Mouse (Mus musculus): ENCODE measurements around the gene Baiap2l1.
"Not testable (repeated sequence)": the region's sequence is repeated elsewhere in the genome, so short reads cannot be mapped to it uniquely, and the experiment has no call there.

The Baiap2l1 gene

GRCm38 (mm10) chr5:144344592-144344991 lies 13.3 kb downstream of the Baiap2l1 start:
- no peak for DNase-seq

GRCm38 (mm10) chr5:144341085-144341484 lies 16.8 kb downstream of the Baiap2l1 start:
- no peak for DNase-seq

GRCm38 (mm10) chr5:144338787-144339186 lies 19.1 kb downstream of the Baiap2l1 start:
- DNase-seq = no peak

- not testable (repeated sequence) for DNase-seq
Observed at GRCm38 (mm10) chr5:144335357-144335756, 22.6 kb downstream of the Baiap2l1 start.

GRCm38 (mm10) chr5:144334010-144334409 lies 23.9 kb downstream of the Baiap2l1 start:
- DNase-seq = no peak

- DNase-seq = no peak
Observed at GRCm38 (mm10) chr5:144322717-144323116, 35.2 kb downstream of the Baiap2l1 start.

GRCm38 (mm10) chr5:144321681-144322080 lies 36.2 kb downstream of the Baiap2l1 start:
- DNase-seq = no peak

GRCm38 (mm10) chr5:144318286-144318685 lies 39.6 kb downstream of the Baiap2l1 start:
- DNase-seq = no peak

GRCm38 (mm10) chr5:144317426-144317825 lies 40.5 kb downstream of the Baiap2l1 start:
- no peak for DNase-seq

- no peak for DNase-seq
Observed at GRCm38 (mm10) chr5:144316442-144316841, 41.5 kb downstream of the Baiap2l1 start.

- no peak for DNase-seq
Observed at GRCm38 (mm10) chr5:144314731-144315494, 43.0 kb downstream of the Baiap2l1 start.

- DNase-seq = no peak
Observed at GRCm38 (mm10) chr5:144313335-144313734, 44.6 kb downstream of the Baiap2l1 start.

- no peak for DNase-seq
Observed at GRCm38 (mm10) chr5:144312183-144312582, 45.7 kb downstream of the Baiap2l1 start.

GRCm38 (mm10) chr5:144308929-144309328 lies 49.0 kb downstream of the Baiap2l1 start:
- no peak for DNase-seq

GRCm38 (mm10) chr5:144303071-144303470 lies 54.8 kb downstream of the Baiap2l1 start:
- DNase-seq = no peak

- no peak for DNase-seq
Observed at GRCm38 (mm10) chr5:144296090-144296604, 61.8 kb downstream of the Baiap2l1 start.

GRCm38 (mm10) chr5:144295357-144295756 lies 62.6 kb downstream of the Baiap2l1 start:
- no peak for DNase-seq

- no peak for DNase-seq
Observed at GRCm38 (mm10) chr5:144294908-144295307, 63.0 kb downstream of the Baiap2l1 start.

- DNase-seq = no peak
Observed at GRCm38 (mm10) chr5:144289769-144290440, 68.0 kb downstream of the Baiap2l1 start.

GRCm38 (mm10) chr5:144288391-144288790 lies 69.5 kb downstream of the Baiap2l1 start:
- no peak for DNase-seq

GRCm38 (mm10) chr5:144287267-144287820 lies 70.6 kb downstream of the Baiap2l1 start:
- DNase-seq = no peak

- no peak for DNase-seq
Observed at GRCm38 (mm10) chr5:144286591-144287266, 71.2 kb downstream of the Baiap2l1 start.

- DNase-seq = no peak
Observed at GRCm38 (mm10) chr5:144284599-144284998, 73.3 kb downstream of the Baiap2l1 start.
